Mouse (Mus musculus) megakaryocyte-erythroid progenitor cell, adult 5 weeks (primary cell): ENCODE results near the gene Cyp2j13. TPM values are rescaled to one million over a fixed set of nuclear protein-coding genes. Genes with fewer than 3 reads are reported as not detected.

Source experiments
- polyA plus RNA-seq: library from polyadenylated mRNA; stranded (reverse); fragments of >175 nt; gene quantifications from 2 replicates; pipeline ENCODE4 v1.2.3, GENCODE M21; 2012

The Cyp2j13 gene
- polyA plus RNA-seq, result not detected in 2 replicates

GRCm38 (mm10) chr4:96077261-96078125 lies at the start of gene Cyp2j13:
Cyp2j13 (minus strand) TSS chr4:96077546.

Other genes starting within 250 kb of the Cyp2j13 start
- 1.4 and 1.6 TPM in 2 replicates for gene Hook1, start 110.3 kb downstream of the Cyp2j13 start, polyA plus RNA-seq
- not detected in 2 replicates for gene Cyp2j12, start 63.6 kb upstream of the Cyp2j13 start, polyA plus RNA-seq
- gene Cyp2j7, start 159.1 kb upstream of the Cyp2j13 start, polyA plus RNA-seq, result not detected in 2 replicates